Mouse (Mus musculus) lung, postnatal 0 days (tissue): ENCODE results near the gene Olfr1450.

ENCODE experiments used
- CTCF ChIP-seq: IDR thresholded peaks from 2 replicates; pipeline ENCODE4 v1.5.1; 2016; ENCODE audit warnings: antibody characterized with exemption, mild to moderate bottlenecking
- EP300 ChIP-seq: IDR thresholded peaks from 2 replicates; pipeline ENCODE4 v1.6.1; 2016; ENCODE audit warnings: antibody characterized with exemption, mild to moderate bottlenecking, control low read depth

DNA sequence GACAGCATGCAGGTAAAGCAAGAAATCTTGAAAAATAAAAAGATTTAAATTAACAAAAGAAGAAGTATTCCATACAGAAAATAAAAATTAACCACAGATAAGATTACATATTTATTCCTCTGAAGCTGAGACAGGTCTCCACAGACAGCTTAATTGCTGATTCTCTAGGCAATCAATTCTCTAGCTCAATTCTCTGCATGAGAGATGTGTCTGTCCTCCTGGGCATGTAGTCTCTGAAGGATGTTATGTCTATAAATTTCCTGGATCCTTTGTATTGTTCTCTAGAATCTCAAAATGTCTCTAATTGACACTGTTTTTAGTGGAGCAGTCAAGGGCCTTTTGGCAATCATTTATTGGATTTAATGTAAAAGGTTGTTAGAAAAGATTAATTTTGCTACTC lies 19.5 kb upstream of the Olfr1450 start, which contains the start of gene Olfr1449:
- TF ChIP-seq CTCF, result no peak
- TF ChIP-seq EP300, result no peak
